Mouse (Mus musculus): ENCODE results near the gene Rpp25l.

DNA sequence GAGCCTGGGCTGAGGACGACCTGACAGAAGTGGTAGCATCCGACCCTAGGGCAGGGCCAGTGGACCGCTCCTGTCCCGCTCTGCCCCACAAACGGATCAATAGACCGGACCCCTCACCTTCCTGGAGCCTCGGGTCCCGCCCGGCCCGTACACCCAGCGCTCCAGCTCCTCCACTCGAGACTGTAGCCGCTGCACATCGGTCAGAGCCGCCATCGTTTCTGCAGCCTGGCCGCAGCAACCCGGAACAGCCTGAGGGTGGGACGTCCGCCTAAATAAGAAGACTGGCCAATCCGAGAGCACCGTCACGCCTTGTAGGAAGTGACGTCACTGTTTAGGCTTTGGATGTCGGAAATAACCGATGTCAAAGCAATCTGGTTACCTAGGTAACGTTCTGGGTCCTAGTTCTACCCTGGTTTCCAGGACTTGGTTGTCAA lies 9.6 kb upstream of the Rpp25l start, which contains the start of gene Dctn3:
- TF ChIP-seq CTCF (IDR thresholded peaks at IDR 0.05; ENCODE audit: low read depth): no peak
- TF ChIP-seq EP300 (optimal IDR thresholded peaks at IDR 0.05): no peak
